In genomic region chr14:28451771-28452170, GRCm38 (mm10) we compare ENCODE assay signal across 21 mouse cellular contexts. TPM values are rescaled to one million over a fixed set of nuclear protein-coding genes. Genes with fewer than 3 reads are reported as not detected.
A peak's percentile ranks its signal among the peaks of the same experiment; 100 is the strongest.
DNase-seq lines count a peak whose midpoint lies in the region; ATAC-seq and TF ChIP-seq lines count a peak whose summit lies in the region.
"Had no signal": no experiment of that assay in that cellular context is flagged by ENCODE, and none has a peak within 500 bp of the region (broad histone marks: within the 10 kb centered on the region; RNA-seq: fewer than 3 reads in every experiment).

No protein-coding gene starts in this region.

- no peak for ATAC-seq in forebrain, embryonic 16.5 days
- ATAC-seq in midbrain, embryonic 12.5 days (ENCODE audit: low FRiP score, low read depth): no peak
- no peak for ATAC-seq in midbrain, postnatal 0 days (ENCODE audit: low FRiP score)
- no peak for ATAC-seq in stomach, postnatal 0 days (ENCODE audit: low FRiP score, low TSS enrichment)

- H3K36me3 ChIP-seq in forebrain, embryonic 10.5 days (replicated peaks): no peaks in the 10 kb centered on the region
- no peaks in the 10 kb centered on the region for H3K36me3 ChIP-seq in forebrain, embryonic 16.5 days (ENCODE audit: control insufficient read depth, insufficient read depth)
- no peaks in the 10 kb centered on the region for H3K36me3 ChIP-seq in kidney, adult 2 months (ENCODE audit: control insufficient read depth, insufficient read depth, low read length)
- no peaks in the 10 kb centered on the region for H3K36me3 ChIP-seq in midbrain, embryonic 12.5 days
- no peaks in the 10 kb centered on the region for H3K36me3 ChIP-seq in midbrain, postnatal 0 days (ENCODE audit: insufficient read depth, low read length)
- H3K36me3 ChIP-seq in stomach, postnatal 0 days (ENCODE audit: control insufficient read depth, insufficient read depth, low read length): no peaks in the 10 kb centered on the region
- H3K36me3 ChIP-seq: heart, embryonic 15.5 days; stomach, embryonic 15.5 days had no signal

- H3K27ac ChIP-seq in forebrain, embryonic 10.5 days: peak overlapping the region; percentile 79
- no peak overlapping the region for H3K27ac ChIP-seq in forebrain, embryonic 16.5 days (ENCODE audit: low read length)
- H3K27ac ChIP-seq in kidney, adult 2 months (ENCODE audit: insufficient read depth, low read depth, low read length): 0 out of 2 replicates have a peak overlapping the region, but pooled peaks have one; percentile 36
- peak overlapping the region; percentile 76 for H3K27ac ChIP-seq in midbrain, embryonic 12.5 days (replicated peaks)
- H3K27ac ChIP-seq in midbrain, postnatal 0 days (ENCODE audit: low read depth, low read length): no peak overlapping the region
- no peak overlapping the region for H3K27ac ChIP-seq in stomach, postnatal 0 days (replicated peaks)
- H3K27ac ChIP-seq: gastrocnemius, adult 2 months; heart, embryonic 15.5 days; stomach, embryonic 15.5 days had no signal

- no peak overlapping the region for H3K4me3 ChIP-seq in forebrain, embryonic 10.5 days
- H3K4me3 ChIP-seq in forebrain, embryonic 16.5 days (replicated peaks; ENCODE audit: low read length): no peak overlapping the region
- H3K4me3 ChIP-seq in kidney, adult 2 months (ENCODE audit: insufficient read depth, low read depth, low read length): no peak overlapping the region
- no peak overlapping the region for H3K4me3 ChIP-seq in midbrain, embryonic 12.5 days
- no peak overlapping the region for H3K4me3 ChIP-seq in midbrain, postnatal 0 days (ENCODE audit: low read depth, low read length)
- H3K4me3 ChIP-seq in stomach, postnatal 0 days (ENCODE audit: low read depth, low read length): no peak overlapping the region
- H3K4me3 ChIP-seq: gastrocnemius, adult 2 months; heart, embryonic 15.5 days; stomach, embryonic 15.5 days had no signal

- DNase-seq in forebrain, embryonic 10.5 days (ENCODE audit: extremely low spot score, low spot score): no peak
- DNase-seq in kidney, adult 2 months: no peak
- no peak for DNase-seq in kidney, postnatal 10 days
- no peak for DNase-seq in midbrain, postnatal 0 days (ENCODE audit: low spot score)
- DNase-seq in stomach, postnatal 0 days (ENCODE audit: low spot score): no peak
- DNase-seq: adrenal gland, postnatal 10 days; cerebellum, adult 18-20 months; cerebellum, postnatal 14 days; embryo, embryonic 11 days; gastrocnemius, adult 2 months; heart, postnatal 36 days; kidney, adult 18-20 months; left cerebral cortex, postnatal 4 days; lung, postnatal 4 days; thymus, adult 18-20 months; thymus, postnatal 36 days had no signal

- peaks cover 48% of the 10 kb centered on the region for H3K4me1 ChIP-seq in forebrain, embryonic 10.5 days
- peaks cover 6% of the 10 kb centered on the region for H3K4me1 ChIP-seq in forebrain, embryonic 16.5 days (replicated peaks; ENCODE audit: control insufficient read depth, insufficient read depth, low read length)
- peaks cover 4% of the 10 kb centered on the region; the same call in 1 of the 2 replicates for H3K4me1 ChIP-seq in kidney, adult 2 months (ENCODE audit: control insufficient read depth, insufficient read depth, low read length)
- peaks cover 31% of the 10 kb centered on the region for H3K4me1 ChIP-seq in midbrain, embryonic 12.5 days
- no peaks in the 10 kb centered on the region; the same call in 1 of the 2 replicates for H3K4me1 ChIP-seq in midbrain, postnatal 0 days (ENCODE audit: insufficient read depth, low read length)
- no peaks in the 10 kb centered on the region for H3K4me1 ChIP-seq in stomach, postnatal 0 days (replicated peaks; ENCODE audit: control insufficient read depth, insufficient read depth)

- TF ChIP-seq EP300 in stomach, postnatal 0 days (optimal IDR thresholded peaks at IDR 0.05): no peak

- WGBS in forebrain, embryonic 10.5 days: 58% methylated on average over 9 of the region's 9 CpGs
- WGBS in forebrain, embryonic 16.5 days: 71% methylated on average over 9 of the region's 9 CpGs
- WGBS in kidney, adult 2 months: 63% methylated on average over 9 of the region's 9 CpGs
- WGBS in midbrain, embryonic 12.5 days: 58% methylated on average over 9 of the region's 9 CpGs
- 64% methylated on average over 9 of the region's 9 CpGs for WGBS in midbrain, postnatal 0 days
- WGBS in stomach, postnatal 0 days: 77% methylated on average over 9 of the region's 9 CpGs

- H3K27me3 ChIP-seq in forebrain, embryonic 10.5 days (ENCODE audit: poor library complexity, severe bottlenecking): peaks cover 77% of the 10 kb centered on the region
- no peaks in the 10 kb centered on the region for H3K27me3 ChIP-seq in forebrain, embryonic 16.5 days (replicated peaks; ENCODE audit: control insufficient read depth, insufficient read depth, low read length)
- no peaks in the 10 kb centered on the region for H3K27me3 ChIP-seq in kidney, adult 2 months (replicated peaks; ENCODE audit: control insufficient read depth, insufficient read depth, low read length)
- peaks cover 34% of the 10 kb centered on the region for H3K27me3 ChIP-seq in midbrain, embryonic 12.5 days
- no peaks in the 10 kb centered on the region for H3K27me3 ChIP-seq in midbrain, postnatal 0 days (ENCODE audit: insufficient read depth, low read length)
- no peaks in the 10 kb centered on the region for H3K27me3 ChIP-seq in stomach, postnatal 0 days (ENCODE audit: control insufficient read depth, insufficient read depth, low read length)
- H3K27me3 ChIP-seq: heart, embryonic 15.5 days; stomach, embryonic 15.5 days had no signal

- H3K9me3 ChIP-seq in forebrain, embryonic 10.5 days: no peaks in the 10 kb centered on the region
- H3K9me3 ChIP-seq in forebrain, embryonic 16.5 days (ENCODE audit: control insufficient read depth, low read length): no peaks in the 10 kb centered on the region
- H3K9me3 ChIP-seq in midbrain, embryonic 12.5 days: no peaks in the 10 kb centered on the region
- no peaks in the 10 kb centered on the region for H3K9me3 ChIP-seq in midbrain, postnatal 0 days (ENCODE audit: low read length)
- no peaks in the 10 kb centered on the region for H3K9me3 ChIP-seq in stomach, postnatal 0 days (ENCODE audit: control insufficient read depth, low read length)
- H3K9me3 ChIP-seq: heart, embryonic 15.5 days; stomach, embryonic 15.5 days had no signal

- H3K4me2 ChIP-seq in forebrain, embryonic 16.5 days (ENCODE audit: low read length): no peak overlapping the region
- no peak overlapping the region for H3K4me2 ChIP-seq in midbrain, embryonic 12.5 days (replicated peaks)
- H3K4me2 ChIP-seq in midbrain, postnatal 0 days (ENCODE audit: low read depth, low read length, poor library complexity, severe bottlenecking): no peak overlapping the region
- no peak overlapping the region for H3K4me2 ChIP-seq in stomach, postnatal 0 days (replicated peaks; ENCODE audit: low read depth)
- H3K4me2 ChIP-seq: heart, embryonic 15.5 days; stomach, embryonic 15.5 days had no signal

- no peak overlapping the region for H3K9ac ChIP-seq in forebrain, embryonic 16.5 days (replicated peaks; ENCODE audit: low read depth, low read length)
- no peak overlapping the region for H3K9ac ChIP-seq in midbrain, embryonic 12.5 days (replicated peaks)
- no peak overlapping the region for H3K9ac ChIP-seq in midbrain, postnatal 0 days (replicated peaks; ENCODE audit: low read length, poor library complexity, severe bottlenecking)
- H3K9ac ChIP-seq in stomach, postnatal 0 days (ENCODE audit: low read length): no peak overlapping the region
- H3K9ac ChIP-seq: heart, embryonic 15.5 days; stomach, embryonic 15.5 days had no signal

- no peak for TF ChIP-seq POLR2A in kidney, adult 2 months (IDR thresholded peaks at IDR 0.05; ENCODE audit: low read depth, low read length)

- no peak for TF ChIP-seq CTCF in kidney, adult 2 months (conservative IDR thresholded peaks at IDR 0.05; ENCODE audit: insufficient read depth, insufficient read length, low read depth, low read length)
- TF ChIP-seq CTCF in midbrain, postnatal 0 days (IDR thresholded peaks at IDR 0.05): no peak
- TF ChIP-seq CTCF in stomach, postnatal 0 days (IDR thresholded peaks at IDR 0.05; ENCODE audit: low read depth): no peak

RNA-seq across cellular contexts. Expression of gene Wnt5a, which starts 52.8 kb away (rescaled TPM):
- 18.1 and 24.1 TPM in 2 replicates for polyA plus RNA-seq in forebrain, embryonic 10.5 days (2016; fragmentation: Nextera tagmentation; extraction: Ambion mirVana)
- polyA plus RNA-seq in forebrain, embryonic 16.5 days (2015; fragmentation: Nextera tagmentation; extraction: Ambion mirVana): 11.8 and 12.0 TPM in 2 replicates
- 7.0 and 8.9 TPM in 2 replicates for polyA plus RNA-seq in kidney, adult 2 months (2012; rRNA removed)
- polyA plus RNA-seq in midbrain, embryonic 12.5 days (2016; fragmentation: Nextera tagmentation; extraction: Ambion mirVana): 19.3 and 22.5 TPM in 2 replicates
- 14.7 and 15.9 TPM in 2 replicates for total RNA-seq in midbrain, postnatal 0 days (2014; rRNA removed)
- polyA plus RNA-seq in midbrain, postnatal 0 days (2015; fragmentation: Nextera tagmentation; extraction: Ambion mirVana): 10.0 and 11.2 TPM in 2 replicates
- 12.2 and 12.9 TPM in 2 replicates for polyA plus RNA-seq in stomach, postnatal 0 days (2015; fragmentation: Nextera tagmentation; extraction: Ambion mirVana)
- total RNA-seq: megakaryocyte-erythroid progenitor cell, adult 5-6 weeks had no signal

Comparison
In these comparisons a context has a peak if more than half of its experiments do, and no peak if none do; other contexts are left out.
1. H3K27ac ChIP-seq: peak in forebrain, embryonic 10.5 days (single experiment), kidney, adult 2 months (single experiment) and midbrain, embryonic 12.5 days (single experiment); none in forebrain, embryonic 16.5 days (single experiment), midbrain, postnatal 0 days (single experiment) and stomach, postnatal 0 days (single experiment).